ENCODE assay signal across 32 mouse cellular contexts in the genomic region with DNA sequence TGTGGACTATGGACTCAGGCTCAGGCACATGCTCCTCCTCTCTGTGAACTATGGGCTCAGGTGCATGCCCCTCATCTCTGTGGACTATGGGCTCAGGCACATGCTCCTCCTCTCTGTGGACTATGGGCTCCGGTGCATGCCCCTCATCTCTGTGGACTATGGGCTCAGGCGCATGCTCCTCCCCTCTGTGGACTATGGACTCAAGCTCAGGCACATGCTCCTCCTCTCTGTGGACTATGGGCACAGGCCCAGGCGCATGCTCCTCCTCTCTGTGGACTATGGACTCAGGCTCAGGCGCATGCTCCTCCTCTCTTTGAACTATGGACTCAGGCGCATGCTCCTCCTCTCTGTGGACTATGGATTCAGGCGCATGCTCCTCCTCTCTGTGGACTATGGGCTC. TPM values are rescaled to one million over a fixed set of nuclear protein-coding genes. Genes with fewer than 3 reads are reported as not detected.
A peak's percentile ranks its signal among the peaks of the same experiment; 100 is the strongest.
DNase-seq lines count a peak whose midpoint lies in the region; ATAC-seq and TF ChIP-seq lines count a peak whose summit lies in the region.
"Had no signal": no experiment of that assay in that cellular context is flagged by ENCODE, and none has a peak within 500 bp of the region (broad histone marks: within the 10 kb centered on the region; RNA-seq: fewer than 3 reads in every experiment).

No protein-coding gene starts in this region.

- no peak overlapping the region for H3K27ac ChIP-seq in kidney, postnatal 0 days
- no peak overlapping the region for H3K27ac ChIP-seq in kidney, embryonic 14.5 days (ENCODE audit: low read depth, low read length)
- peak overlapping the region; percentile 98; the same call in 1 of the 2 replicates for H3K27ac ChIP-seq in CH12.LX (ENCODE audit: insufficient read depth, low read depth)
- H3K27ac ChIP-seq in gastrocnemius, adult 2 months: no peak overlapping the region
- H3K27ac ChIP-seq: embryonic facial prominence, embryonic 10.5 days; embryonic facial prominence, embryonic 13.5 days; forebrain, embryonic 12.5 days; forebrain, embryonic 15.5 days; heart, embryonic 15.5 days; hindbrain, embryonic 10.5 days; hindbrain, embryonic 13.5 days had no signal

- peaks cover 9% of the 10 kb centered on the region for H3K79me2 ChIP-seq in CH12.LX (replicated peaks; ENCODE audit: control insufficient read depth, extremely low read depth, insufficient read depth, poor library complexity, severe bottlenecking)

- TF ChIP-seq RAD21 in CH12.LX (IDR thresholded peaks at IDR 0.05; ENCODE audit: low read depth, low read length): no peak

- no peak overlapping the region for H3K4me3 ChIP-seq in kidney, postnatal 0 days (replicated peaks; ENCODE audit: low read depth, low read length)
- no peak overlapping the region for H3K4me3 ChIP-seq in kidney, embryonic 14.5 days (ENCODE audit: low read length)
- H3K4me3 ChIP-seq in CH12.LX (replicated peaks in 1 of 3; ENCODE audit: low read depth in 2 of 3, low read length in 2 of 3, poor library complexity in 1 of 3): peak overlapping the region in 2 of 3 experiments; percentile 41 to 51
- no peak overlapping the region for H3K4me3 ChIP-seq in gastrocnemius, adult 2 months
- H3K4me3 ChIP-seq: embryonic facial prominence, embryonic 10.5 days; embryonic facial prominence, embryonic 13.5 days; erythroblast, embryonic 14.5 days; forebrain, embryonic 12.5 days; forebrain, embryonic 15.5 days; heart, embryonic 12.5 days; heart, embryonic 15.5 days; hindbrain, embryonic 10.5 days; hindbrain, embryonic 13.5 days had no signal

- no peak for TF ChIP-seq CTCF in kidney, postnatal 0 days (IDR thresholded peaks at IDR 0.05; ENCODE audit: low read depth)
- TF ChIP-seq CTCF in CH12.LX (conservative IDR thresholded peaks at IDR 0.05 in 1 of 2, IDR thresholded peaks at IDR 0.05 in 1 of 2; ENCODE audit: low read depth in 2 of 2, low read length in 2 of 2): no peak
- no peak for TF ChIP-seq CTCF in gastrocnemius, adult 2 months (IDR thresholded peaks at IDR 0.05)

- dilution Hi-C loops in CH12.LX (cut with MboI; ENCODE audit: extremely low pct_ligation_motif_present, extremely low pct_unique_long_range_greater_than_20kb, low sequenced_read_pairs): no loop called here

- no peak for TF ChIP-seq EP300 in CH12.LX (IDR thresholded peaks at IDR 0.05; ENCODE audit: low read length)

- no peaks in the 10 kb centered on the region for H3K36me3 ChIP-seq in kidney, postnatal 0 days (ENCODE audit: insufficient read depth, low read length)
- H3K36me3 ChIP-seq in kidney, embryonic 14.5 days (ENCODE audit: control insufficient read depth, insufficient read depth, low read length): no peaks in the 10 kb centered on the region
- peaks cover 12 to 31% of the 10 kb centered on the region in 2 experiments for H3K36me3 ChIP-seq in CH12.LX (replicated peaks in 1 of 2; ENCODE audit: control insufficient read depth in 1 of 2, insufficient read depth in 1 of 2, low read length in 1 of 2)
- H3K36me3 ChIP-seq: embryonic facial prominence, embryonic 10.5 days; embryonic facial prominence, embryonic 13.5 days; forebrain, embryonic 12.5 days; forebrain, embryonic 15.5 days; G1E; hindbrain, embryonic 10.5 days; hindbrain, embryonic 13.5 days had no signal

- H3K4me2 ChIP-seq in kidney, postnatal 0 days (ENCODE audit: low read length): no peak overlapping the region
- H3K4me2 ChIP-seq in kidney, embryonic 14.5 days (replicated peaks; ENCODE audit: low read depth, low read length): no peak overlapping the region
- peak overlapping the region; percentile 46 for H3K4me2 ChIP-seq in CH12.LX (ENCODE audit: insufficient read depth, low read depth, poor library complexity, severe bottlenecking)
- H3K4me2 ChIP-seq: embryonic facial prominence, embryonic 13.5 days; forebrain, embryonic 12.5 days; forebrain, embryonic 15.5 days; heart, embryonic 12.5 days; heart, embryonic 15.5 days; hindbrain, embryonic 13.5 days had no signal

- ATAC-seq in kidney, postnatal 0 days (replicated peaks; ENCODE audit: low FRiP score, low read depth): peak; percentile 25; the same call in 1 of the 2 replicates
- ATAC-seq in kidney, embryonic 14.5 days (ENCODE audit: low FRiP score, low TSS enrichment): no peak
- ATAC-seq: activated CD4-positive, CD25-positive, alpha-beta regulatory T cell, adult 4 months; forebrain, embryonic 15.5 days; hindbrain, embryonic 16.5 days; Patski had no signal

- no peaks in the 10 kb centered on the region for H3K4me1 ChIP-seq in kidney, postnatal 0 days (replicated peaks; ENCODE audit: insufficient read depth, low read length)
- H3K4me1 ChIP-seq in kidney, embryonic 14.5 days (ENCODE audit: control insufficient read depth, insufficient read depth, low read length): no peaks in the 10 kb centered on the region
- peaks cover 21 to 51% of the 10 kb centered on the region in 2 experiments for H3K4me1 ChIP-seq in CH12.LX (ENCODE audit: control insufficient read depth in 1 of 2, insufficient read depth in 2 of 2)
- H3K4me1 ChIP-seq: embryonic facial prominence, embryonic 10.5 days; embryonic facial prominence, embryonic 13.5 days; forebrain, embryonic 12.5 days; forebrain, embryonic 15.5 days; hindbrain, embryonic 13.5 days had no signal

- no peaks in the 10 kb centered on the region for H3K9me3 ChIP-seq in kidney, postnatal 0 days (replicated peaks; ENCODE audit: low read length)
- H3K9me3 ChIP-seq in kidney, embryonic 14.5 days (ENCODE audit: control insufficient read depth, low read length): no peaks in the 10 kb centered on the region
- peaks cover 16% of the 10 kb centered on the region for H3K9me3 ChIP-seq in CH12.LX (replicated peaks; ENCODE audit: low read length)
- H3K9me3 ChIP-seq: embryonic facial prominence, embryonic 10.5 days; forebrain, embryonic 12.5 days; forebrain, embryonic 15.5 days; G1E; heart, embryonic 12.5 days; heart, embryonic 15.5 days; hindbrain, embryonic 10.5 days; hindbrain, embryonic 13.5 days had no signal

- intact Hi-C loops in gastrocnemius, adult 2 months (cut with DNase I): loop anchor here (10.0 kb wide), 1 partner anchor 618 kb away; no protein-coding TSS in a partner anchor

- in situ Hi-C loops in CH12.LX (cut with MboI; ENCODE audit: low pct_ligation_motif_present, low pct_unique_long_range_greater_than_20kb, low sequenced_read_pairs): no loop called here

- 94% methylated on average over 6 of the region's 6 CpGs for WGBS in kidney, postnatal 0 days
- 92% methylated on average over 6 of the region's 6 CpGs for WGBS in kidney, embryonic 14.5 days

- H3K27me3 ChIP-seq in kidney, postnatal 0 days (ENCODE audit: insufficient read depth, low read length): no peaks in the 10 kb centered on the region
- H3K27me3 ChIP-seq in kidney, embryonic 14.5 days (ENCODE audit: control insufficient read depth, insufficient read depth, low read length): no peaks in the 10 kb centered on the region
- H3K27me3 ChIP-seq in CH12.LX (replicated peaks): no peaks in the 10 kb centered on the region
- H3K27me3 ChIP-seq: embryonic facial prominence, embryonic 13.5 days; forebrain, embryonic 12.5 days; forebrain, embryonic 15.5 days; heart, embryonic 12.5 days; heart, embryonic 15.5 days; hindbrain, embryonic 13.5 days; Patski had no signal

- no peak overlapping the region for H3K9ac ChIP-seq in kidney, postnatal 0 days (ENCODE audit: low read depth, low read length)
- H3K9ac ChIP-seq in kidney, embryonic 14.5 days (ENCODE audit: low read depth, low read length): no peak overlapping the region
- H3K9ac ChIP-seq in CH12.LX (ENCODE audit: insufficient read depth, low read depth): peak overlapping the region; percentile 57
- H3K9ac ChIP-seq: embryonic facial prominence, embryonic 13.5 days; forebrain, embryonic 12.5 days; forebrain, embryonic 15.5 days; heart, embryonic 12.5 days; heart, embryonic 15.5 days; hindbrain, embryonic 13.5 days had no signal

- no peak for DNase-seq in kidney, postnatal 0 days (ENCODE audit: low spot score)
- DNase-seq in CH12.LX (ENCODE audit: extremely low read depth) (no peak), ES-CJ7 (ENCODE audit: low read depth, low spot score) (peak; percentile 16), ZHBTc4 (ENCODE audit: low read depth, low spot score) (peak; percentile 56)
- DNase-seq in spleen, adult 12 weeks (ENCODE audit: low spot score): no peak
- no peak for DNase-seq in gastrocnemius, adult 2 months
- DNase-seq in gastrocnemius, postnatal 25 days: no peak
- DNase-seq: adrenal gland, adult 8-10 months; adrenal gland, postnatal 25 days; cerebellum, adult 11-12 months; cerebellum, adult 8-10 months; cerebellum, postnatal 10 days; cerebellum, postnatal 36 days; embryo, embryonic 11 days; gastrocnemius, postnatal 14 days; heart, adult 18-20 months; heart, postnatal 10 days; heart, postnatal 36 days had no signal

- no peak for TF ChIP-seq POLR2A in CH12.LX (IDR thresholded peaks at IDR 0.05; ENCODE audit: low read depth, low read length)

TF ChIP-seq in CH12.LX, 34 proteins besides CTCF, POLR2A, EP300 and RAD21:
- TF ChIP-seq MYC (IDR thresholded peaks at IDR 0.05; ENCODE audit: low read depth, low read length): 0 out of 2 replicates have a peak, but pooled peaks have one; percentile 31
- TF ChIP-seq ETS1 (conservative IDR thresholded peaks at IDR 0.05; ENCODE audit: low read depth, low read length): no peak
- TF ChIP-seq NRF1 (IDR thresholded peaks at IDR 0.05; ENCODE audit: low read depth, low read length): peak; percentile 84

RNA-seq across cellular contexts. Expression of a gene that starts 47.9 kb away (rescaled TPM):
- 0.03 and 0.07 TPM in 2 replicates for polyA plus RNA-seq in kidney, postnatal 0 days (2015; fragmentation: Nextera tagmentation; extraction: Ambion mirVana)
- 0.04 and 0.07 TPM in 2 replicates for polyA plus RNA-seq in kidney, embryonic 14.5 days (2014; fragmentation: Nextera tagmentation; extraction: Ambion mirVana)
- total RNA-seq in CH12.LX (2012; rRNA removed): 0.59 and 0.63 TPM in 2 replicates
- 0.15 and 0.19 TPM in 2 replicates for total RNA-seq in CH12.LX (2014; rRNA removed)
- 0.25 and 0.34 TPM in 2 replicates for polyA plus RNA-seq in CH12.LX (2012; ENCODE audit: insufficient read length, low read depth)
- 1,000 to 10,000 TPM; 1,090 to 1,382 TPM for total RNA-seq in gastrocnemius, adult 2 months (2021)
- 100 to 1,000 TPM; 758 to 970 TPM for total RNA-seq in gastrocnemius, postnatal 25 days (2021)
- polyA plus RNA-seq: erythroblast, embryonic 14.5 days; G1E; Patski had no signal

Comparison
In these comparisons a context has a peak if more than half of its experiments do, and no peak if none do; other contexts are left out.
1. DNase-seq: peak in ES-CJ7 (single experiment) and ZHBTc4 (single experiment); none in kidney, postnatal 0 days (single experiment), CH12.LX (single experiment), spleen, adult 12 weeks (single experiment), gastrocnemius, adult 2 months (single experiment) and gastrocnemius, postnatal 25 days (single experiment).
2. H3K4me3 ChIP-seq: peak in CH12.LX (2 of 3); none in kidney, postnatal 0 days (single experiment), kidney, embryonic 14.5 days (single experiment) and gastrocnemius, adult 2 months (single experiment).
3. RNA of a gene that starts 47.9 kb away (total RNA-seq): 1,090 to 1,382 TPM in gastrocnemius, adult 2 months and 758 to 970 TPM in gastrocnemius, postnatal 25 days; 0.15 to 0.63 TPM in CH12.LX; every median in the first group is over 100 times any median in the second.